Mouse (Mus musculus): ENCODE results near the gene Arhgef10l. TPM values are rescaled to one million over a fixed set of nuclear protein-coding genes. Genes with fewer than 3 reads are reported as not detected.

The Arhgef10l gene
- polyA plus RNA-seq, 1 experiment from 2014 or later: 6.3 TPM

DNA sequence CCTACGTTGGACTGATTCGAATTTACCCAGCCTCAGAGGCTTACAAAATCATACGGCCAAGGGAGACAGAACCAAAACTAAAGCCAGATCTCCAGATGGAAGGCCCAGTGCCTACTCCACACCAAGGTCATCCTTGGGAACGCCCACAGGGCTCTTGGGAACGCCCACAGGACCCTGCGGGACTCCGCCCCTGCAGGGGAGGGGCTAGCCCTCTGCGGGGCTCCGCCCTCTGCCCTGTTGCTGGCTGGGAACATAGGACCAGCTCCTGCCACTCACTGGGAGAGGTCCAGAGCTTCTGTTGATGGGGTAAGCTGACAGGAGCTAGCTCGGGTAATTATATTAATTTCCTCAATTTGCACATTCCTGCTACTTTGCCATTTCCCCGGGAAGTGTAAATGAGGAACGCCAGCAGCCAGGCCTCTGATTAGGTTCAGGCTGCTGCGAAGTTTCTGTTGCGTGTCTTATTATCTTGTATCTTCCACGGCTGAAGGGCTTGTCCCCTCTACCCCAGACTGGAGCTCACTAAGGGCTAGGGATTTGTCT lies 158.6 kb downstream of the Arhgef10l start:
- 45% methylated on average over 15 of the region's 15 CpGs for WGBS (ENCODE audit: insufficient replicate concordance)
- no peaks in the 10 kb centered on the region for H3K36me3 ChIP-seq (replicated peaks; ENCODE audit: insufficient read depth, low read length)
- TF ChIP-seq CTCF (IDR thresholded peaks at IDR 0.05; ENCODE audit: low read depth): no peak
- TF ChIP-seq EP300 (IDR thresholded peaks at IDR 0.05; ENCODE audit: low read depth): no peak
- no peaks in the 10 kb centered on the region for H3K4me1 ChIP-seq (ENCODE audit: insufficient read depth)
- no peak overlapping the region for H3K9ac ChIP-seq (replicated peaks)
- DNase-seq (no peak), ATAC-seq (no peak)
- H3K4me2 ChIP-seq (ENCODE audit: low read depth, low read length): no peak overlapping the region
- no peaks in the 10 kb centered on the region for H3K27me3 ChIP-seq (ENCODE audit: insufficient read depth, low read length)
- H3K4me3 ChIP-seq (ENCODE audit: low read depth, low read length): no peak overlapping the region
- no peaks in the 10 kb centered on the region for H3K9me3 ChIP-seq (ENCODE audit: low read length)
- no peak overlapping the region for H3K27ac ChIP-seq (ENCODE audit: low read depth)

DNA sequence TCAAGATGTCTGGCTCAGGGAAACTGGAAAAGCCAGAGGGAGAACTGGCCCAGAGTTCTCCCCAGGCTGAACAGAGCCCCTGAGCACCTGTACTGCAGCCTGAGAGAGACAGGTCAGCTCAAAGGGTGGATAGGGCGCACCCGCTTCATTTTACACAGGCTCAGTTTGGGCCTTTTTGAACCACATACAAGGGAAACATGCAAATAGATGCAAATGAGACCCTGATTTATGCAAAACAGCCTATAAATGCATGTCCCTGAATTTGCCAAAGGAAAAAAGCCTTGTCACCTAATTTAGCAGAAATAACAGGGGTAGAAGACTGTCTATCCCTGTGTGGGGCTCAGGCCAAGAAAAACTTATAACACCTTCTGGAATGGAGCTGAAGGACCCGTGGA lies 160.2 kb downstream of the Arhgef10l start:
- H3K4me3 ChIP-seq (ENCODE audit: low read depth, low read length): no peak overlapping the region
- H3K4me1 ChIP-seq (ENCODE audit: insufficient read depth): no peaks in the 10 kb centered on the region
- WGBS (ENCODE audit: insufficient replicate concordance): 79% methylated on average over 3 of the region's 3 CpGs
- H3K27ac ChIP-seq (ENCODE audit: low read depth): no peak overlapping the region
- H3K9ac ChIP-seq (replicated peaks): no peak overlapping the region
- H3K27me3 ChIP-seq (ENCODE audit: insufficient read depth, low read length): no peaks in the 10 kb centered on the region
- no peak for TF ChIP-seq EP300 (IDR thresholded peaks at IDR 0.05; ENCODE audit: low read depth)
- no peak for TF ChIP-seq CTCF (IDR thresholded peaks at IDR 0.05; ENCODE audit: low read depth)
- no peaks in the 10 kb centered on the region for H3K36me3 ChIP-seq (replicated peaks; ENCODE audit: insufficient read depth, low read length)
- H3K4me2 ChIP-seq (ENCODE audit: low read depth, low read length): no peak overlapping the region
- no peak for DNase-seq
- no peaks in the 10 kb centered on the region for H3K9me3 ChIP-seq (ENCODE audit: low read length)
- ATAC-seq: no peak

DNA sequence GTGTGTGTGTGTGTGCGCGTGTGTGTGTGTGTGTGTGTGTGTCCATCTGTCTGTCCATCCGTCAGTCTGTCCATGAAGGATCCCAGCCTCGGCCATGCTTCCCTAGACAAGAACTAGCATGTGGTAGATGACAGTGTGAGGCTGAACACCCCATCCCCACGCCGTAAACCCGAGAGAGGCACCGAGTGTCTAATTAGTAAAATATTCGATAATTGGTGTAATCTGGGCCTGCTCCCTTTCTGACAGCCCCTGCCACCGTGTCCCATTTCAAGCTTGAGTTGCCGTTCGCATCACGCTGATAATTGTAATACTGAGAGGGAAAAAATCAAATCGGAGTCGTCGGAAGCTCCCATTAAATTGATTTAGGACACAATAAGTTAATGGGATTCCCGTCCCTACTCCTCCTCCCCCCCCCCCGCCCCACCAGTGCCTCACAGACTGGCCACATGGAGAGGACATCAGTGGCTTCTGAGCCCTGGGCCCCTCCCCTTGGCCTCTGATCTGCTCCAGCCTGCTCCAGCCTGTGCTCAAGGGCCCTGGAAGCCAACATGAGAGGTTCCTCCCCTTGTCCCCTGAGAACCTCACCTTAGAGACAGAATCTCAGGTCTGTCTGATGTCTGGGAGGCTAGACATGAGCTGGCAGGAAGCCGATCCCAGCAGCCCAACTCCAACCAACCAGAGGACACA lies 160.7 kb downstream of the Arhgef10l start:
- DNase-seq (no peak), ATAC-seq (no peak)
- H3K27ac ChIP-seq (ENCODE audit: low read depth): no peak overlapping the region
- no peaks in the 10 kb centered on the region for H3K27me3 ChIP-seq (ENCODE audit: insufficient read depth, low read length)
- no peak overlapping the region for H3K9ac ChIP-seq (replicated peaks)
- H3K4me2 ChIP-seq (ENCODE audit: low read depth, low read length): no peak overlapping the region
- H3K36me3 ChIP-seq (replicated peaks; ENCODE audit: insufficient read depth, low read length): no peaks in the 10 kb centered on the region
- H3K4me1 ChIP-seq (ENCODE audit: insufficient read depth): no peaks in the 10 kb centered on the region
- WGBS (ENCODE audit: insufficient replicate concordance): 61% methylated on average over 19 of the region's 19 CpGs
- no peak for TF ChIP-seq EP300 (IDR thresholded peaks at IDR 0.05; ENCODE audit: low read depth)
- TF ChIP-seq CTCF (IDR thresholded peaks at IDR 0.05; ENCODE audit: low read depth): no peak
- no peak overlapping the region for H3K4me3 ChIP-seq (ENCODE audit: low read depth, low read length)
- H3K9me3 ChIP-seq (ENCODE audit: low read length): no peaks in the 10 kb centered on the region

DNA sequence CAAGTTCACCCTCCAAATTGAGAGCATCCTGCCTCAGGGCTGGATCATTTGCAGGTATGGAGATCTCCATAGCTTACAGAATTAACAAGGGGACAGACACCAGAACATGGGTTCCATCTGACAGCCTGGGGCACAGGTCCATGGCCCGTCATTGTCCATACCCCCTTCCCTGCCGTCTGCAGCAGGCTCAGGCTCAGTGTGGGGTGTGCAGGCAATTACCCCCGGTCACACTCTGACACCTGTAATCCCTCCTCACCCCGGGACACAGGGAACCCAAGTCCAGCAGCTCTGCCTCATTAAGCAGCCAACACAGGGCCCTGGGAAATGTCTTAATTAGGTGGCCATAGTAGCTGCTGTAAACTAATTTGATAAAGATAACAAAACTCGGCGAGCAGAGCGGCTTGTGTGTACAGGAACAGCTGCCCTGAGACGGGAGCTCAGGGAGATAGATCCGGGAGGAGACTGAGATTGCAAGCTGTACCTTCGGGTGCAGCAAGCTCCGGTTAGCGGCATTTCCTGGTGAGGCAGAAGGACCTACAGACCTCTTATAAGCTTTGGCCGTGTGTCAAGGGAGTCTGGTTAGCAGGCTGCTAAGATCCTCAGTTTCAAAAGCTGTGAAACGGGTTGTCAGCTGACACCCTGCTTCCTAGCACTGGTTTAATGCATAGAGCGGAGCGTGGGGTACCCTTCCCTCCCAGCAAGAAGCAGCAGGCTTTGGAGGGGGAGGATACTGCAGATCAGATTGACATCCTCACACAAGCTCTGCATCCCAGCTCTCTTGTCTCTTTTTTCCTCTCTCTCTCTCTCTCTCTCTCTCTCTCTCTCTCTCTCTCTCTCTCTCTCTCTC lies 161.5 kb downstream of the Arhgef10l start:
- Histone ChIP-seq H3K27me3 (ENCODE audit: insufficient read depth, low read length) (no peaks in the 10 kb centered on the region), H3K36me3 (replicated peaks; ENCODE audit: insufficient read depth, low read length) (no peaks in the 10 kb centered on the region), H3K9ac (replicated peaks) (no peak overlapping the region), H3K4me1 (ENCODE audit: insufficient read depth) (no peaks in the 10 kb centered on the region), H3K9me3 (ENCODE audit: low read length) (no peaks in the 10 kb centered on the region), H3K27ac (ENCODE audit: low read depth) (no peak overlapping the region), H3K4me3 (ENCODE audit: low read depth, low read length) (no peak overlapping the region), H3K4me2 (ENCODE audit: low read depth, low read length) (no peak overlapping the region)
- no peak for ATAC-seq
- DNase-seq: no peak
- TF ChIP-seq CTCF (IDR thresholded peaks at IDR 0.05; ENCODE audit: low read depth): no peak
- TF ChIP-seq EP300 (IDR thresholded peaks at IDR 0.05; ENCODE audit: low read depth): no peak
- 28% methylated on average over 16 of the region's 16 CpGs for WGBS (ENCODE audit: insufficient replicate concordance)

DNA sequence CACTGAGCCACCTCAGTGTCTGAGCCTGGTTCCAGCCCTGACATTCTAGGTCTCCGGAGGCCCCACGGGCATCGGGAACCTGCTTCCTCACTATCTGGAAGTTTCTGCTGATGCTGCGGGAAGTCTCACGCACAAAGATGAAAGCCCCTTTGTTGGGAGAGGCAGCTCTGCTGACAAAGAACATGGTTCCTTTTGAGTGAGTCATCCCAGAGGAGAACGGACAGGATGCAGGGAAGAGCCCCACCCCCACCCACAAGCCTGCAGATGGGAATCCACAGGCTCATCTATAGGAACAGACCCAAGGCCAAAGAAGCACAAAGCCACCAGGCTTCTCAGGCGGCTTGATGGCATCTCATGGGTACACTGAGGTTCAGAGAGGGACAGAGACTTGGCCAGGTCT lies 165.0 kb downstream of the Arhgef10l start:
- Histone ChIP-seq H3K4me1 (ENCODE audit: insufficient read depth) (no peaks in the 10 kb centered on the region), H3K4me3 (ENCODE audit: low read depth, low read length) (no peak overlapping the region), H3K27me3 (ENCODE audit: insufficient read depth, low read length) (no peaks in the 10 kb centered on the region), H3K36me3 (replicated peaks; ENCODE audit: insufficient read depth, low read length) (no peaks in the 10 kb centered on the region), H3K27ac (ENCODE audit: low read depth) (no peak overlapping the region), H3K9me3 (ENCODE audit: low read length) (no peaks in the 10 kb centered on the region), H3K9ac (replicated peaks) (no peak overlapping the region), H3K4me2 (ENCODE audit: low read depth, low read length) (no peak overlapping the region)
- no peak for ATAC-seq
- DNase-seq: no peak
- WGBS (ENCODE audit: insufficient replicate concordance): 27% methylated on average over 7 of the region's 7 CpGs
- TF ChIP-seq EP300 (IDR thresholded peaks at IDR 0.05; ENCODE audit: low read depth) (no peak), CTCF (IDR thresholded peaks at IDR 0.05; ENCODE audit: low read depth) (no peak)

DNA sequence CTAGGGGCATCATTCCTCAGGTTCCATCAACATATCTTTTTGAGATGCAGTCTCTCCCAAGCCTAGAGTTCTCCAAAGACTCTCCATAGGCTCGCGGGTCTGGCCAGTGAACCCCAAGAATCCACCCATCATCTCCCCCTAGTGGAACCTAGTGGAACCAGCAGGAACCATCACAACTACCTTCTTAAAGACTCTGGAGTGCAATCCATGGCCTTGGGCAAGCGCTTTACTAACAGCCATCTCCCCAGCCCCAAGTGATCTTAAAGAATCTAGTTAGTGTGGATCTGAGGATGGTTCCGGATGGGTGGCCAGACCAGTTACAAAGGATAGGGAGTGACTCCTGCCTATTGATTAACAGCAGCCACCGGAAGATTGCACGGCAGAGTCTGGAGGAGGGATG lies 166.2 kb downstream of the Arhgef10l start:
- no peak overlapping the region for H3K4me2 ChIP-seq (ENCODE audit: low read depth, low read length)
- H3K9me3 ChIP-seq (ENCODE audit: low read length): no peaks in the 10 kb centered on the region
- H3K4me3 ChIP-seq (ENCODE audit: low read depth, low read length): no peak overlapping the region
- H3K36me3 ChIP-seq (replicated peaks; ENCODE audit: insufficient read depth, low read length): no peaks in the 10 kb centered on the region
- no peaks in the 10 kb centered on the region for H3K27me3 ChIP-seq (ENCODE audit: insufficient read depth, low read length)
- no peak overlapping the region for H3K27ac ChIP-seq (ENCODE audit: low read depth)
- peak; percentile 27 for TF ChIP-seq CTCF (IDR thresholded peaks at IDR 0.05; ENCODE audit: low read depth)
- TF ChIP-seq EP300 (IDR thresholded peaks at IDR 0.05; ENCODE audit: low read depth): no peak
- DNase-seq: no peak
- no peak for ATAC-seq
- WGBS (ENCODE audit: insufficient replicate concordance): 73% methylated on average over 6 of the region's 6 CpGs
- no peak overlapping the region for H3K9ac ChIP-seq (replicated peaks)
- H3K4me1 ChIP-seq (ENCODE audit: insufficient read depth): no peaks in the 10 kb centered on the region

Measured in liver, postnatal 0 days (tissue).